Mouse (Mus musculus) intestine, embryonic 14.5 days (tissue): ENCODE results near the gene Afg3l1. TPM values are rescaled to one million over a fixed set of nuclear protein-coding genes. Genes with fewer than 3 reads are reported as not detected.
A peak's percentile ranks its signal among the peaks of the same experiment; 100 is the strongest.
"Not testable (repeated sequence)": the region's sequence is repeated elsewhere in the genome, so short reads cannot be mapped to it uniquely, and the experiment has no call there.

ENCODE experiments used
- ATAC-seq: fragments of 200-750 bp; cut with Nextera tagmentation; replicated peaks from 2 replicates; pipeline ENCODE4 v1.8.0; 2017; ENCODE audit warnings: low read depth, moderate number of reproducible peaks, moderate TSS enrichment, moderate library complexity; ENCODE audit not compliant: low FRiP score, low TSS enrichment
- DNase-seq: peaks from one replicate; pipeline ENCODE4 v3.0.0-alpha.2; 2018; ENCODE audit warnings: low spot score
- H3K27ac ChIP-seq: fragments of 300-500 bp; sonication (generic); 2 replicates; pipeline ENCODE4 v1.5.1; 2014; ENCODE audit warnings: low read depth, mild to moderate bottlenecking, control low read depth
- H3K27me3 ChIP-seq: fragments of 300-500 bp; sonication (generic); replicated peaks from 2 replicates; pipeline ENCODE4 v1.6.1; 2014; ENCODE audit warnings: low read length, control low read depth; ENCODE audit not compliant: control insufficient read depth, insufficient read depth
- H3K36me3 ChIP-seq: fragments of 300-500 bp; sonication (generic); 2 replicates; pipeline ENCODE4 v1.6.1; 2014; ENCODE audit warnings: low read length, control low read depth; ENCODE audit not compliant: control insufficient read depth, insufficient read depth
- H3K4me1 ChIP-seq: fragments of 300-500 bp; sonication (generic); replicated peaks from 2 replicates; pipeline ENCODE4 v1.6.1; 2014; ENCODE audit warnings: low read length, control low read depth, mixed read lengths; ENCODE audit not compliant: control insufficient read depth, insufficient read depth
- H3K4me2 ChIP-seq: fragments of 300-500 bp; sonication (generic); 2 replicates; pipeline ENCODE4 v1.6.1; 2014; ENCODE audit warnings: low read length
- H3K4me3 ChIP-seq: fragments of 300-500 bp; sonication (generic); 2 replicates; pipeline ENCODE4 v1.5.1; 2014; ENCODE audit warnings: low read depth, low read length, control low read depth, mixed read lengths
- H3K9ac ChIP-seq: fragments of 300-500 bp; sonication (generic); 2 replicates; pipeline ENCODE4 v1.6.1; 2014; ENCODE audit warnings: mild to moderate bottlenecking, low read length
- H3K9me3 ChIP-seq: fragments of 300-500 bp; sonication (generic); 2 replicates; pipeline ENCODE4 v1.6.1; 2016; ENCODE audit warnings: low read length, control low read depth; ENCODE audit not compliant: control insufficient read depth
- WGBS: fragments of 180-500 bp; shearing (Covaris S2); extraction: QIAGEN DNeasy Blood & Tissue Kit; methylation state at CpG from one replicate; pipeline ENCODE4 v1.1.7; 2014; 5-methylcytosine and 5-hydroxymethylcytosine counted together
- polyA plus RNA-seq: library from polyadenylated mRNA; unstranded; fragments of >200 nt; fragmentation: Nextera tagmentation; extraction: Ambion mirVana; gene quantifications from 2 replicates; pipeline ENCODE4 v1.2.1, GENCODE M21; 2014

Afg3l1 gene
- 36.8 and 40.8 TPM in 2 replicates for polyA plus RNA-seq

DNA sequence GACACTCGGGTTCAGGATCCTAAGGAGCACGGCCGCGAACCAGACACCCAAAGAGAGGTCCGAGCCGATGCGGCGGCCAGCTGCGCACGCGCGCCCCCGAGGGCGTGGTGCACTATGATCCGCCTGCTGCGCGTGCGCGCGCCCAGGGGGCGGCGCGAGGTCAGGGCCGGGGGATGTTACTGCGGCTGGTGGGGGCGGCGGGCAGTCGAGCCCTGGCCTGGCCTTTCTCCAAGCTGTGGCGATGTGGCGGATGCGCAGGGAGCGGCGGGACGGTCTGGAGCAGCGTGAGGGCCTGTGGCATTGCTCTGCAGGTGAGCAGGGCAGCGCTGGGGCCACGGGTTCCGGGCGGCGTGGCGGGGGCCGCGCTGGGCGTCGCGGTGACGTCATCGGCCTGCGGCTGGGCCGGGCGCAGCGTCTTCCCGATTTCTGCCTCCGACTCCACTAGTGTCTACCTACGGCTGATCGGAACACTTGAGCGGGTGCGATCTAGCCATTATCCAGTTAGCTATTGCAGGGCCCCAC, at the start of gene Afg3l1:
Gene Afg3l1 (plus strand): TSS at position 167 of the 522 bp plus-strand sequence.
- ATAC-seq: peak; percentile 92
- DNase-seq: peak; percentile 96
- Histone ChIP-seq H3K27me3 (no peaks in the 10 kb centered on the region), H3K4me2 (peak within 1 kb of the TSS; percentile 90), H3K4me3 (peak within 1 kb of the TSS; percentile 90), H3K36me3 (peaks cover 26% of the 10 kb centered on the region), H3K9me3 (no peaks in the 10 kb centered on the region), H3K27ac (peak within 1 kb of the TSS; percentile 94), H3K4me1 (peaks cover 9% of the 10 kb centered on the region), H3K9ac (peak within 1 kb of the TSS; percentile 85)
- WGBS: 1% methylated on average over 58 of the region's 58 CpGs

DNA sequence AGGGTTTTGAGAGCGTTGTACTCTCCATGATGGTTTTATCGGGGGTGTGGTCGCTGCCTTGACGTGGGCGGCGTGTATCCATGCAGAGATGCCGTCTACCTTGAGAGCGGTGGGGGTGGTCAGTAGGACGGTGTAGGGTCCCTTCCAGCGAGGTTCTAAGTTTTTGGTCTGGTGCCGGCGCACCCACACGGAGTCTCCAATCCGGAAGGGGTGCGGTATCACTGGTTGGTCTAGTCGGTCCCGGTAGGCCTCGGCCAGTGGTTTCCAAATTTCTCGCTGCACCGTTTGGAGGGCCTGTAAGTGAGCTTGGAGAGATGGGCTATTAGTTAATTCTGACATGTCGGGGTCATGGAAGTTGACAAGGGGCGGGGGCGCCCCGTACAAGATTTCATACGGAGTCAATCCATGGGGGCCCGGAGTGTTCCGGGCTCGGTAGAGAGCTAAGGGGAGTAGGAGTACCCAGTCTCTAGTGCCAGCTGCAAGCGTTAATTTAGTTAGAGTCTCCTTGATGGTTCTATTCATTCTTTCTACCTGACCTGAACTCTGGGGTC, 49.3 kb upstream of the Afg3l1 start:
- H3K9me3 ChIP-seq: peaks cover 50% of the 10 kb centered on the region
- WGBS: 97% methylated on average over 29 of the region's 29 CpGs

DNA sequence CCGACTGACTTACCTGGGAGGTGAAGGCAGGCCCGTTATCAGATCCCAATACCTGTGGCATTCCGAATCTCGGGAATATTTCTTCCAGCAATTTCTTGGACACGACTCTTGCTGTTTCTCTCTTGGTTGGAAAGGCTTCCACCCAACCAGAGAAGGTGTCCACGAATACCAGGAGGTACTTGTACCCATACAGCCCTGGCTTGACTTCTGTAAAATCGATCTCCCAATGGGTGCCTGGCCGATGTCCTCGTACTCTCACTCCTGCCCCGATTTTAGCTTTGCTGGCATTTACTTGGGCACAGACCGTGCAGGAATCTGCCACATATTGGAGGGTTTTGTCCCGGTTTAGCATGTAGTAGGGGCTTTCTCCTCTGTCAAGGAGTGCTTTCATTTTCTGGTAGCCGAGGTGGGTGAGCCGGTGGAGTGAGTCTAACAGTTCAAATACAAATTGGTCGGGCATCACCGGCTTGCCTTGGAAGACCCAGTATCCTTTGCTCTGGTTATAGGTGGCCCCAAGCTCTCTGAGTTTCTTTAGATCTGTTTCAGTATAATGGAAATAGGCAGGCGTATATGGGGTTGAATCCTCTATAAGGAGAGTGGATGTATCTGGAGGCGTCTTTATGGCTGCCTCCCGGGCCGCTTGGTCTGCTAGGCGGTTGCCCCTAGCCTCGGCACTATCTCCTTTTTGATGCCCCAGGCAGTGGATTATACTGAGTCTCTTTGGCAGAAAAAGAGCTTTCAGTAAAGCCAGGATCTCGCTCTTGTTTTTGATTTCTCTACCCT, 48.6 kb upstream of the Afg3l1 start:
- Histone ChIP-seq H3K4me1 (no peaks in the 10 kb centered on the region), H3K27ac (no peak overlapping the region), H3K36me3 (no peaks in the 10 kb centered on the region), H3K4me3 (no peak overlapping the region), H3K27me3 (no peaks in the 10 kb centered on the region), H3K4me2 (no peak overlapping the region), H3K9me3 (peaks cover 51% of the 10 kb centered on the region), H3K9ac (no peak overlapping the region)
- 94% methylated on average over 23 of the region's 23 CpGs for WGBS
- ATAC-seq (no peak), DNase-seq (no peak)

More for the DNA sequence above, 49.3 kb upstream of the Afg3l1 start:
- H3K9ac ChIP-seq: no peak overlapping the region
- H3K4me2 ChIP-seq: no peak overlapping the region
- H3K4me1 ChIP-seq: no peaks in the 10 kb centered on the region
- no peak overlapping the region for H3K4me3 ChIP-seq
- no peaks in the 10 kb centered on the region for H3K27me3 ChIP-seq
- no peak for ATAC-seq
- H3K27ac ChIP-seq: no peak overlapping the region
- no peak for DNase-seq
- H3K36me3 ChIP-seq: no peaks in the 10 kb centered on the region

DNA sequence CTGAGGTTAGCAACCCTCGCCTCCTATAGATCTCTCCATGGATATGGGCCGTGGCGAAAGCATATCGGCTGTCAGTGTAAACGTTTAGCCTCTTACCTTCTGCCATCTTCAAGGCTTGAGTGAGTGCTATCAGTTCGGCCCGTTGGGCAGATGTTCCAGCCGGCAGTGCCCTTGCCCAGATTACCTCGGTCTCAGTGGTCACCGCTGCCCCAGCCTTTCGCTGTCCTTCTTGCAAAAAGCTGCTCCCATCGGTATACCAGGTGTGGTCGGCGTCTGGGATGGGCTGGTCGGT, 48.0 kb upstream of the Afg3l1 start:
- H3K27ac ChIP-seq, H3K27me3 ChIP-seq, H3K4me1 ChIP-seq, H3K4me2 ChIP-seq, ATAC-seq, H3K4me3 ChIP-seq, H3K9ac ChIP-seq, DNase-seq, H3K36me3 ChIP-seq: not testable (repeated sequence)
- H3K9me3 ChIP-seq: peaks cover 51% of the 10 kb centered on the region
- 97% methylated on average over 15 of the region's 15 CpGs for WGBS

DNA sequence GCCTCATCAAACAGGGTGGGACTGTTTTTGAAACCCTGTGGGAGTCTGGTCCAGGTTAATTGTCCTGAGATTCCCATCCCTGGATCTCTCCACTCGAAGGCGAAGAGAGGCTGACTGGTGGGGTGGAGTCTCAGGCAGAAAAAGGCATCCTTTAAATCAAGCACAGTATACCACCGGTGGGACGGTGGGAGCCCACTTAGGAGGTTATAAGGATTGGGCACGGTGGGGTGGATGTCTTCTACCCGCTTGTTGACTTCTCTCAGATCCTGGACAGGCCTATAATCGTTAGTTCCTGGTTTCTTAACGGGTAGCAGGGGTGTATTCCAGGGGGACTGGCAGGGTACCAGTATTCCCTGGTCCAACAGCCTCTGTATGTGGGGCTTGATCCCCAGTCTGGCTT, 46.8 kb upstream of the Afg3l1 start:
- H3K9me3 ChIP-seq: peaks cover 51% of the 10 kb centered on the region
- not testable (repeated sequence) for H3K4me3 ChIP-seq, H3K27ac ChIP-seq, H3K36me3 ChIP-seq, H3K4me2 ChIP-seq, DNase-seq, H3K4me1 ChIP-seq, H3K9ac ChIP-seq, ATAC-seq, H3K27me3 ChIP-seq
- WGBS: 96% methylated on average over 8 of the region's 8 CpGs

DNA sequence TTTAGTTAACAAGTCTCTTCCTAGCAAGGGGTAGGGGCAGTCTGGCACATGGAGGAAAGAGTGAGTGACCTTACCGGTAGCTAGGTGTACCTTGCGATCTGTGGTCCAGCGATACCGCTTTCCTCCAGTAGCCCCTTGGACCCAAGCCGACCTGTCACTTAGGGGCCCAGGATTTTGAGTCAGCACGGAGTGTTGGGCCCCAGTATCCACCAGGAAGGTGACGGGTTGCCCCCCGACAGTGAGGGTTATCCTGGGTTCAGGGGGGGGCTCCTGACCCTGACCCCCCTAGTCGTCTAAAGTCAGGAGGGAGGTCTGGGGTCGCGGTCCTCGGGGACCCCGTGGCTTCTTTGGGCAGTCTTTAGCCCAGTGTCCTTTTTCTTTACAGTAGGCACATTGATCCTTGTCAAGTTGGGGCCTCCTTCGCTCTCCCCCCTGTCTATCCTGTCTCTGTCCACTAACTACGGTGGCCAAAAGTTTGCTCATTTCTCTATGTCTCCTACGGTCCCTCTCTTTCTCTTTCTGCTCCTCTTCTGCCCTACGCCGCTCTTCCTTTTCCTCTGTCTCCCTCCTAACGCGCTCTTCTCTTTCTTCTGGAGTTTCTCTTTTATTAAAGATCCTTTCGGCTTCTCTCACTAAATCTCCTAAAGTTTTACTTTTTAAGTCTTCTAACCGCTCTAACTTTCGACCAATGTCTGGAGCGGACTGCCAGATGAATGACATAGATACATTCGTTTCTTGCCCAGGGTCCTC, 45.9 kb upstream of the Afg3l1 start:
- no peaks in the 10 kb centered on the region for H3K36me3 ChIP-seq
- H3K27me3 ChIP-seq: no peaks in the 10 kb centered on the region
- H3K4me1 ChIP-seq: no peaks in the 10 kb centered on the region
- peaks cover 45% of the 10 kb centered on the region for H3K9me3 ChIP-seq
- no peak overlapping the region for H3K27ac ChIP-seq
- ATAC-seq (no peak), DNase-seq (no peak)
- no peak overlapping the region for H3K9ac ChIP-seq
- no peak overlapping the region for H3K4me2 ChIP-seq
- no peak overlapping the region for H3K4me3 ChIP-seq
- WGBS: 97% methylated on average over 25 of the region's 25 CpGs

DNA sequence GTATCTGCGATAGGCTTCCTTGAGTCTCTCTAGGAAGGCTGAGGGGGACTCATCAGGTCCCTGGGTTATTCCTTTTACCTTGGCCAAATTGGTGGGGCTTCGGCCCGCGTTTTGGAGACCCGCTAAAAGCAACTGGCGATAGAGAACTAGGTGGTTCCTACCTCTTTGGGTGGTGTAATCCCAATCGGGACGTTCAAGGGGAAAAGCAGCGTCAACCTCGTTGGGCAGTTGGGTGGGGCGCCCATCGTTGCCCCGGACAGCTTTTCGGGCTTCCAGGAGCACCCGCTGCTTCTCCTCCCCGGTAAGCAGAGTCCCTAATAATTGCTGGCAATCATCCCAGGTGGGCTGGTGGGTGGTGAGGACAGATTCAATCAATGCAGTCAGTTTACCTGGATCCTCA, 45.3 kb upstream of the Afg3l1 start:
- no peaks in the 10 kb centered on the region for H3K27me3 ChIP-seq
- 95% methylated on average over 16 of the region's 16 CpGs for WGBS

DNA sequence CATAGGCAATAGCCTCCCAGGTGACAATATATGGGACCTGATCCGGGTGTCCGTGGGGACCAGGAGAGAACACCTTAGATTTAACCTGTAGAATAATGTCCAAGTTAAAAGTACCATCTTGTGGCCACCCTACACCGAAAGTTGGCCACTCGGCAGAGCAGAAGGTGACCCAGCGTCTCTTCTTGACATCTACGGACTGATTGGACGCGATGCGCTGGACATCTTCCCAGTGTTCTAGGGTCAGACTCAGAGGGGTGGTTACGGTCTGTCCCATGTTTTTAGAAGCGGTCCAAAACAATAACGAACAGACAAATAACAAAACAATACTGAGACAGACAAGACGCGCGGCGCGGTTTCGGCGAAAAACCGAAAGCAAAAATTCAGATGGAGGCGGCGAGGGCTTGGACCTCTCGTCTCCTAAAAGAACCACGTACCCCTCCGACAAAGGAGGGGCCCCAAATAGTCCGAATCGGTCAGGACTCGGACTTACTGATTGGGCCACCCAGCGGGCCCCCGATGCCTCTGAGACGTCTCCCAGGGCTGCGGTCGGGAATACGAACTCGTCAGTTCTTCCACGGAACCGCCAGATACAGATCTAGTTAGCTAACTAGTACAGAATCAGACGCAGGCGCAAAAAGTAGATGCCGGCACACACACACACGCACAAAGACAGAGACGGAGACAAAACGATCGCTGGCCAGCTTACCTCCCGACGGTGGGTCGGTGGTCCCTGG, 44.3 kb upstream of the Afg3l1 start:
- H3K9me3 ChIP-seq: peaks cover 29% of the 10 kb centered on the region
- not testable (repeated sequence) for H3K27me3 ChIP-seq, DNase-seq, H3K4me1 ChIP-seq, H3K9ac ChIP-seq, H3K27ac ChIP-seq, H3K36me3 ChIP-seq, ATAC-seq, H3K4me3 ChIP-seq, H3K4me2 ChIP-seq
- WGBS: 97% methylated on average over 44 of the region's 47 CpGs

More for the DNA sequence above, 45.3 kb upstream of the Afg3l1 start:
- H3K4me1 ChIP-seq: no peaks in the 10 kb centered on the region
- no peaks in the 10 kb centered on the region for H3K36me3 ChIP-seq
- H3K9ac ChIP-seq: no peak overlapping the region
- peaks cover 39% of the 10 kb centered on the region for H3K9me3 ChIP-seq
- ATAC-seq (no peak), DNase-seq (no peak)
- H3K4me2 ChIP-seq: no peak overlapping the region
- H3K27ac ChIP-seq: no peak overlapping the region
- H3K4me3 ChIP-seq: no peak overlapping the region
